Mouse (Mus musculus): Measurements from ENCODE around the gene Fgd6.

- TF ChIP-seq CTCF (IDR thresholded peaks at IDR 0.05; ENCODE audit: borderline replicate concordance, control insufficient read depth, extremely low read depth, insufficient read depth, low read length, poor library complexity) (no peak), POLR2A (IDR thresholded peaks at IDR 0.05; ENCODE audit: control insufficient read depth, extremely low read depth, insufficient read depth, low read length, poor library complexity) (no peak)
These were observed 11.2 kb downstream of the Fgd6 start for GRCm38 (mm10) chr10:94047024-94047423.
